Mouse (Mus musculus) brain, embryonic 14.5 days (tissue): ENCODE measurements around the gene Proca1.

Experiments used
- CTCF ChIP-seq: fragments of 200-500 bp; IDR thresholded peaks from 2 replicates; pipeline ENCODE4 v1.5.1; 2012; ENCODE audit warnings: inconsistent platforms, mild to moderate bottlenecking, moderate library complexity, borderline replicate concordance; ENCODE audit not compliant: insufficient read depth, insufficient read length; ENCODE audit errors: extremely low read depth
- POLR2A ChIP-seq: fragments of 200-500 bp; IDR thresholded peaks from 2 replicates; pipeline ENCODE4 v1.6.1; 2012; ENCODE audit warnings: mild to moderate bottlenecking, inconsistent platforms, borderline replicate concordance; ENCODE audit not compliant: poor library complexity, insufficient read depth, insufficient read length, severe bottlenecking; ENCODE audit errors: extremely low read depth

DNA sequence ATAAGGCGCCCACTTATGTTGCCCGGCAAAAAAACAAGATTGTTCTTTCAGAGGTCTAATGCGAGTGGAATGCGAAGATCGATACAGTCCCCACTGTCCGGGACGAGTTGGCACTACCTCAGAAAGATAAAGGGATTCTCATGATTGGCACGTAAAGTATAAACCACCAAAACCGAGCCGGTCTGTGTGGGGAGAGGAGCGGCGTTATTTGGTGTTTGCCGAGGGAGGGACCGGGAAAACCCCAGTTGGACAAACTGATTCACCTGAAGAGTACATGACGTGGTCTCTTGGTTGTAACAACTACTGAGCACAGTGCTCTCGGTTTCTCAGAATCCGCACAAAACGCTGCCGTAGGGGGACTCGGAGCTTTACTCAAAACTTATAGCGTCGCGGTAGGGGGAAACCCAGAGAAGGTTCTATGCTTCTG, 16.3 kb upstream of the Proca1 start:
- TF ChIP-seq CTCF (no peak), POLR2A (no peak)
